Mouse (Mus musculus): ENCODE measurements around the gene Arrdc2. TPM values are rescaled to one million over a fixed set of nuclear protein-coding genes. Genes with fewer than 3 reads are reported as not detected.
A peak's percentile ranks its signal among the peaks of the same experiment; 100 is the strongest.

Arrdc2 gene
- polyA plus RNA-seq, 1 experiment: 19.8 TPM

DNA sequence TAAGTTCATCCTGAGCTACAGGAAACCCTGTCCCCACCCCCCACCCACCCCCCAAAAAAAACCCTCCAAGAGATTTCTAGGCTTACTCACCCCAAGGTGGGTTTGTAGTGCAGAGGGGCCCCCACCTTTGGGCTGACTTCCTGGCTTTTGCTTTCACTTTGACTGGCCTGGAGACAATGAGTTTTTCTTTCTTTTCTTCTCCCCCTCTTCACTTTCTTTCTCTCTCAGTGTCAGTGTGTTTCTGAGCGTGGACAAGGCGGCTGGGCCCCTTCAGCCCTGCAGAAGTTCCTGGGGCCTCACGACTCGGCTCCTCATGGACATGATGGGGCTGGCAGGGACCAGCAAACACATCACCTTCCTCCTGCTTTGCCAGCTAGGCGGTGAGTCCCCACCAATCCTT lies 31.3 kb downstream of the Arrdc2 start, which contains the start of gene Il12rb1:
Il12rb1 (plus strand) TSS at position 211 of the 400 bp plus-strand sequence.
- TF ChIP-seq CTCF (conservative IDR thresholded peaks at IDR 0.05; ENCODE audit: insufficient read depth, insufficient read length, low read depth, low read length): no peak
- no peak for TF ChIP-seq POLR2A (IDR thresholded peaks at IDR 0.05; ENCODE audit: low read depth, low read length)
- DNase-seq: no peak
- no peaks in the 10 kb centered on the region for H3K27me3 ChIP-seq (replicated peaks; ENCODE audit: control insufficient read depth, insufficient read depth, low read length)
- no peak within 1 kb of the TSS for H3K4me3 ChIP-seq (ENCODE audit: insufficient read depth, low read depth, low read length)
- no peaks in the 10 kb centered on the region for H3K4me1 ChIP-seq (ENCODE audit: control insufficient read depth, insufficient read depth, low read length)
- no peak within 1 kb of the TSS for H3K27ac ChIP-seq (ENCODE audit: insufficient read depth, low read depth, low read length)
- 82% methylated on average over 5 of the region's 5 CpGs for WGBS
- no peaks in the 10 kb centered on the region for H3K36me3 ChIP-seq (ENCODE audit: control insufficient read depth, insufficient read depth, low read length)

DNA sequence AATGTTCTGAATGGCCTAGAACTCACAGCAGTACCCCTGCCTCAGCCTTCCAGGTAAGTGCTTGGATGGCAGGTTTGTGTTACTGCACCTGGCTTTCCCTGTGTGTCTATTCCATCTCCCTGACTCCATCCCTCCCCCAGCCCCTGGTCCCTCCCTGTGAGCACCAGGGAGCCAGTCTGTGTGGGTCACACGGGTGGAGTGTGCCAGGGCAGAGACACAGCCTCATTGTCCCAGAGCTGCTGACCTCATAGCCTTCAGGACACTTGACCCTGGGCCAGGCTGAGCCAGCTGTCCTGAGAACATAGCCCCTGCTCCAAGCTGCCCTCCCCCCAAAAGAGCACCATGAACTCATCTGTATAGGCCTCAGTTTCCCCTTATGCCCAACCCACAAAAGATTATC lies 32.2 kb downstream of the Arrdc2 start:
- TF ChIP-seq CTCF (conservative IDR thresholded peaks at IDR 0.05; ENCODE audit: insufficient read depth, insufficient read length, low read depth, low read length) (no peak), POLR2A (IDR thresholded peaks at IDR 0.05; ENCODE audit: low read depth, low read length) (no peak)

DNA sequence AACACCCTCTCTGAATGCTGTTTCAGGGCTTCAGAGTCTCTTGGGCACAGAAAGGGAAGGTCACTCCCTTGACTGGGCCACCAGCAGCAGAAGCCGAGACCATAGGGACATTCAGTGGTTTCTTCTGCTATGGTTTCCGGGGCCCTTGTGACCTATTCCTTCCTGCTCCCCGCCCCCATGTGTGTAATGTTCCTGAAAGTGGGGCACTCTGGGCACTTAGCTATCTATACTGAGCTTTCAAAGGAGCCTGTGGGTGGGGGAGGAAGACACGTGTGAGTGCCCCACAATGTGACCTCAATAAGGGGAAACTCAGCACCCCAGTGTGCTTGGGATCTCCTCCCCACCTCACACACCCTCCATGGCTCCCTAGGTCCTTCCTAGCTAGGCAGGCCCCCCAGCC lies 33.0 kb downstream of the Arrdc2 start:
- H3K36me3 ChIP-seq (ENCODE audit: control insufficient read depth, insufficient read depth, low read length): no peaks in the 10 kb centered on the region
- TF ChIP-seq CTCF (conservative IDR thresholded peaks at IDR 0.05; ENCODE audit: insufficient read depth, insufficient read length, low read depth, low read length): no peak
- TF ChIP-seq POLR2A (IDR thresholded peaks at IDR 0.05; ENCODE audit: low read depth, low read length): no peak
- WGBS: 77% methylated on average over 4 of the region's 4 CpGs
- H3K4me1 ChIP-seq (ENCODE audit: control insufficient read depth, insufficient read depth, low read length): no peaks in the 10 kb centered on the region
- H3K4me3 ChIP-seq (ENCODE audit: insufficient read depth, low read depth, low read length): no peak overlapping the region
- no peaks in the 10 kb centered on the region for H3K27me3 ChIP-seq (replicated peaks; ENCODE audit: control insufficient read depth, insufficient read depth, low read length)
- H3K27ac ChIP-seq (ENCODE audit: insufficient read depth, low read depth, low read length): no peak overlapping the region
- DNase-seq: peak; percentile 46

More for the DNA sequence above, 32.2 kb downstream of the Arrdc2 start:
- no peak for DNase-seq
- Histone ChIP-seq H3K4me1 (ENCODE audit: control insufficient read depth, insufficient read depth, low read length) (no peaks in the 10 kb centered on the region), H3K27me3 (replicated peaks; ENCODE audit: control insufficient read depth, insufficient read depth, low read length) (no peaks in the 10 kb centered on the region), H3K36me3 (ENCODE audit: control insufficient read depth, insufficient read depth, low read length) (no peaks in the 10 kb centered on the region), H3K4me3 (ENCODE audit: insufficient read depth, low read depth, low read length) (no peak overlapping the region), H3K27ac (ENCODE audit: insufficient read depth, low read depth, low read length) (no peak overlapping the region)
- WGBS: 76% methylated on average over 1 of the region's 1 CpGs

- H3K27ac ChIP-seq (ENCODE audit: insufficient read depth, low read depth, low read length): no peak within 1 kb of the TSS
- H3K4me3 ChIP-seq (ENCODE audit: insufficient read depth, low read depth, low read length): peak within 1 kb of the TSS; percentile 77
- peak; percentile 93 for DNase-seq
- 1% methylated on average over 44 of the region's 45 CpGs for WGBS
- TF ChIP-seq CTCF (conservative IDR thresholded peaks at IDR 0.05; ENCODE audit: insufficient read depth, insufficient read length, low read depth, low read length) (no peak), POLR2A (IDR thresholded peaks at IDR 0.05; ENCODE audit: low read depth, low read length) (no peak)
- no peaks in the 10 kb centered on the region for H3K36me3 ChIP-seq (ENCODE audit: control insufficient read depth, insufficient read depth, low read length)
- H3K4me1 ChIP-seq (ENCODE audit: control insufficient read depth, insufficient read depth, low read length): no peaks in the 10 kb centered on the region
- H3K27me3 ChIP-seq (replicated peaks; ENCODE audit: control insufficient read depth, insufficient read depth, low read length): no peaks in the 10 kb centered on the region
These were observed 34.9 kb downstream of the Arrdc2 start, which contains the start of gene Mast3 for GRCm38 (mm10) chr8:70804481-70805206. Gene Mast3, minus strand, starts transcription at chr8:70805054.

- Histone ChIP-seq H3K4me3 (ENCODE audit: insufficient read depth, low read depth, low read length) (peak overlapping the region; percentile 77), H3K27ac (ENCODE audit: insufficient read depth, low read depth, low read length) (no peak overlapping the region), H3K36me3 (ENCODE audit: control insufficient read depth, insufficient read depth, low read length) (no peaks in the 10 kb centered on the region), H3K4me1 (ENCODE audit: control insufficient read depth, insufficient read depth, low read length) (no peaks in the 10 kb centered on the region), H3K27me3 (replicated peaks; ENCODE audit: control insufficient read depth, insufficient read depth, low read length) (no peaks in the 10 kb centered on the region)
- DNase-seq: peak; percentile 37
- TF ChIP-seq POLR2A (IDR thresholded peaks at IDR 0.05; ENCODE audit: low read depth, low read length): no peak
- TF ChIP-seq CTCF (conservative IDR thresholded peaks at IDR 0.05; ENCODE audit: insufficient read depth, insufficient read length, low read depth, low read length): no peak
- WGBS: 4% methylated on average over 47 of the region's 47 CpGs
These were observed 35.6 kb downstream of the Arrdc2 start for GRCm38 (mm10) chr8:70803761-70804480.

DNA sequence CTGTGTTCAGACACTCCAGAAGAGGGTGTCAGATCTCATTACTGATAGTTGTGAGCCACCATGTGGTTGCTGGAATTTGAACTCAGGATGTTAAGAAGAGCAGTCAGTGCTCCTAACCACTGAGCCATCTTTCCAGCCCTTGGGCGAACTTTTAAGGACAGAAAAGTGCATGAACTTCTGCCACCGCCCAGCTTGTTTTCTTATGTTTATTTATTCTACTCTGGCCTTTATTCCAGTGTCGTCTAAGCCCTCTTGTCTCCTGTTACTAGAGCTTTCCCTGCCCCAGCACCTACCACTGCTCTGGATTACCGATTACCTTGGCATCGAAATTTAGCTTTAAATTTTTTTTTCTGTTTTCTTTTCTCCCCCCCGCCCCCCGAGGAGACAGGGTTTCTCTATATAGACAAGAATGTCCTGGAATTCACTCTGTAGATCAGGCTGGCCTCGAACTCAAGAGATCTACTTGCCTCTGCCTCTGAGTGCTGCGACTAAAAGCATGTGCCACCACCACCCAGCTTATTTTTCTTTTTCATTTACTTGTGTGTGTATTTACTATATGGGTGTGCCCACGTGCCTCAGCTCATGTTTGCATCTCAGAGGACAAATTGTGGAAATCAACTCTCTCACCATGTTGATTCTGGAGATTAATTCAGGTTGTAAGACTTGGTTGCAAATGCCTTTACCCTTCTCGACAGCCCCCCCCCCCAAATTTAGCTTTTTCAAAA lies 36.6 kb downstream of the Arrdc2 start:
- TF ChIP-seq CTCF (conservative IDR thresholded peaks at IDR 0.05; ENCODE audit: insufficient read depth, insufficient read length, low read depth, low read length): no peak
- no peak for TF ChIP-seq POLR2A (IDR thresholded peaks at IDR 0.05; ENCODE audit: low read depth, low read length)
- no peak for DNase-seq
- no peak overlapping the region for H3K4me3 ChIP-seq (ENCODE audit: insufficient read depth, low read depth, low read length)
- H3K27me3 ChIP-seq (replicated peaks; ENCODE audit: control insufficient read depth, insufficient read depth, low read length): no peaks in the 10 kb centered on the region
- H3K4me1 ChIP-seq (ENCODE audit: control insufficient read depth, insufficient read depth, low read length): no peaks in the 10 kb centered on the region; the same call in 1 of the 2 replicates
- WGBS: 76% methylated on average over 11 of the region's 11 CpGs
- H3K36me3 ChIP-seq (ENCODE audit: control insufficient read depth, insufficient read depth, low read length): no peaks in the 10 kb centered on the region
- H3K27ac ChIP-seq (ENCODE audit: insufficient read depth, low read depth, low read length): no peak overlapping the region
